Mouse (Mus musculus) left cerebral cortex, adult 9 months (tissue): ENCODE measurements around the gene Tcf25.

Experiments used
- DNase-seq, 2 experiments: peaks; one replicate each; pipeline ENCODE4 v3.0.0; 2022; ENCODE audit warnings: low spot score in 2 of 2

The Tcf25 gene

DNA sequence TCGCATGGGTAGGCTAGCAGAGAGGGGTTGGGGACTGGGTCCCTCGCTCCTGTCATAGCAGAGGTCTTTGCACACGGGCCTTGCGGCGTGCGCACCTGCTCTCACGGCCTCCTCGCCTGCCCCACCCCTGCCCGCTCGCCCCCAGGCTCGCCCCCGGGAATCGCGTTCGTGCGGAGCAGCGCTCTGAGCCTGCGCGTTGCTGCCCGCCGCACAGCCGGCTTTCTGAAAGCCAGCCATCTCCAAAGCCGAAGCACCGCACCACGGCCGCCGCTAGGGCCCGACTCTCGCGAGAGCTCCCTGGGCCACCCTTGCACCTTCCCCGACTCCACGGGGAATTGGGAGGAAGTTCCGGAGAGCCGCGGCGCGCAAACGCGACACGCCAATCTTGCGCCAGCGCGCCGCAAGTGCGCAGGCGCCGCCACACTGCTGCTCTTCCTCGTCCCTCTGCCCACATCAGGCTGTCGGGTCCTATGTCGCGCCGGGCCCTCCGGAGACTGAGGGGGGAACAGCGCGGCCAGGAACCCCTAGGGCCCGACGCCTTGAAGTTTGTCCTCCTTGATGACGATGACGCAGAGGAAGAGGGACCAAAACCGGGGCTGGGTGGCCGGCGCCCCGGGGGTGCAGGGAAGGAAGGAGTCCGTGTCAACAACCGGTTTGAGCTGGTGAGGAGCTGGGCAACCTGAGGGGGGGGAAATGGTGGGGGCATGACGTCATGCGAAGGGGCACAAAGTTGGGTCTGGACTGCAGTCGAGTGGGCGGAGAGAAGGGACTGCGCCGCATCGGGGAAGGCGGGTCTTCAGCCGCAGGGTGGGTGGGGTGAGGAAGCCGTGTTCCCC lies at the start of gene Tcf25:
Gene Tcf25 (plus strand): TSS at position 351 of the 836 bp plus-strand sequence.
- peak; percentile 93 to 96 for DNase-seq

DNA sequence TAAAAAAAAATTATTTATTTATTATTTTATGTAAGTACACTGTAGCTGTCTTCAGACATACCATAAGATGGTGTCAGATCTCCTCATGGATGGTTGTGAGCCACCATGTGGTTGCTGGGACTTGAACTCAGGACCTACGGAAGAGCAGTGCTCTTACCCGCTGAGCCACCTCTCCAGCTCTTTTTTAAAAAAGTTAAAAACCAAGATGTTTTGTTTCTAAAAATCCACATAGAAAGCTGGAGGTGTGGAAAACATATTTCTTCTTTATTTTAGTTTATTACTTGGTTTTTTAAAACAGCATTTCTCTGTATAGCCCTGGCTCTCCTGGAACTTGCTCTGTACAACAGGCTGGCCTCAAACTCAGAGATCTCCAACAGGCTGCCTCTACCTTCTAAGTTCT lies 45.0 kb upstream of the Tcf25 start:
- no peak for DNase-seq

DNA sequence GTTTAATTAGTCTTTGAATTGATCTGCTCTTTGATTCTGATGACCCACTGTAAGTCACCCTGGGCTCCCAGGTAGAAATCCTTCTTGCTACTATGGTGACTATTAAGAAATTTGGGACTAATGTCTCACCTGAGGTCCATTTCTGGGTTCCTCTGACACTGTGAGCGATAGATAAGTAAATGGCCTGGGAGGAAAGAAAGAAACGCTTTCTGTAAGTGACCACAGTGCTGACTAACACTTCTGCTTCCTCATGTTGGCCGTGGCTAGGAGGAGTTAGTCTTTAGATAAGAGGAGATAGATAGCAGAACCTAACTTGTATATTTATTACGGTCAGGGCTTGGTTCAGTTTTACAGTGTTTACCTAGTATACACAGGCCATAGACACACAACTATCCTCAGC lies 44.2 kb upstream of the Tcf25 start:
- DNase-seq, result no peak

DNA sequence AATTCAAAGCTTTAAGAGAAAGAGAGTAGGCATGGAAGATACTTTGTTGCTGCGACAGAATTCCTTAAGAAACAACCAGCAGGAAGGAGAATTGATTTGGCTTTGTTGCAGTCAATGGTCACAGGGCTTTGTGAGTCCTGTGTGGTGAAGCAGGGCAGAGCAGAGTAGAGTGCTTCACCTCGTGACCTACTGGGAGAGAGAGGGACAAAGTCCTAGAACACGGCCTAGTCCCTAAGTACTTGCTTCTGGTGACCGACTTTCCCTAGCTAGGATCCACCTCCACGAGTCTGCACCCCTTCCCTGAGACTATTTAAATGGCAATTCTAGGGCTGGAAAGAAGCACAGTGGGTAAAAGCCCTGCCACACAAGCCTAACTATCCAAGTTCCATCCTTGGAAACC lies 43.6 kb upstream of the Tcf25 start:
- no peak for DNase-seq

DNA sequence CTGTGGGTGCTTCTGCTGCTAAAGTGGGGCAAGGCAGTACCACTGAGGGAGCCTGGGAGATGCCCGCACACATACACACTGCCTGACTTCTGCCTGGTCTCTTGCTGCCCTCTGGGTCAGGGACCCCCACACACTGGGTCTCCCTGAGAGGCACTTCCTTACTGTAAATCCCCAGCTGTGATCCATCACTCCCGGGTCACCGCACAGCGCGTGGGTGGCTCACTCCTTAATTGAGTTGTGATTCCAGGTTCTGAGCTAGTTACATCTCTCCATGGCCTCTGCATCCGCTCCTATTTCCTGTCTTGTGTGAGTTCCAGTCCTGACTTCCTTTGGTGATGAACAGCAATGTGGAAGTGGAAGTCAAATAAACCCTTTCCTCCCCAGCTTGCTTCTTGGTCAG lies 42.9 kb upstream of the Tcf25 start:
- DNase-seq, result no peak

DNA sequence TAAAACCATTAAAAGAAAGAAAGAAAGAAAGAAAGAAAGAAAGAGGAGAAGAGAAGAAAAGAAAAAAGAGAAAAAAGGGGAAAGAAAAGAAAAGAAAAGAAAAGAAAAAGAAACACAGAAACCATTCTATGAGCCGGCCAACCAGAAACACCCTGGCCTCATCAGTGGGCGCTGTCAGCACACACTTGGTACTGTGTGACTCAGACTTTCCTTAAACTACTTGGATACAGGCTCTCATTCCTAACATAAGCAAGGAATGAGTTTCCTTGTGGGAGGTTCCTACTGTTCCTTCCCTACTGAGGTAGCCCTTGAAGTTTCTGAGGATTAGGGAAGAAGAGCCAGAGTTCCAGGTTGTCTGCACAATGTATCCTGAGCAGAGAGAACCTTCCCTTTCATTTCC lies 42.3 kb upstream of the Tcf25 start:
- DNase-seq, result no peak

DNA sequence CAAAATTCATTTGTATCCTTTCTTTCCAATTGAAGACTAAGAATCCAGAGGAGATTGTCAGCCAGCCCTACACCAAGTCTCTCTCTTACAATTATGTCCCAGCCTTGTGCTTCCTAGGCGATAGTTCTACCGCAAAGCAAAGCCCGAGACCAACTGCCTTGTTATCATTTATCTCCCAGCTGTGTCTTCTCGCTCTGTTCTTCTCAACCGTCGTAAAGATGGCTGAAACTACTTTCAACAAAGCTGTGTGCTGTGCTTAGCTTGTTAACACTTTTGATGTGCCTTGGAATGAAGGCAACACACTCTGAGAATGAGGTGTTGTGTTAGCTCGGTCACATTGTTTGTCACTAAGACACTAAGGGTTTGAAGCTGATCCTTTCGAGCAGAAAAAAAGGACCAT lies 41.7 kb upstream of the Tcf25 start:
- no peak for DNase-seq

DNA sequence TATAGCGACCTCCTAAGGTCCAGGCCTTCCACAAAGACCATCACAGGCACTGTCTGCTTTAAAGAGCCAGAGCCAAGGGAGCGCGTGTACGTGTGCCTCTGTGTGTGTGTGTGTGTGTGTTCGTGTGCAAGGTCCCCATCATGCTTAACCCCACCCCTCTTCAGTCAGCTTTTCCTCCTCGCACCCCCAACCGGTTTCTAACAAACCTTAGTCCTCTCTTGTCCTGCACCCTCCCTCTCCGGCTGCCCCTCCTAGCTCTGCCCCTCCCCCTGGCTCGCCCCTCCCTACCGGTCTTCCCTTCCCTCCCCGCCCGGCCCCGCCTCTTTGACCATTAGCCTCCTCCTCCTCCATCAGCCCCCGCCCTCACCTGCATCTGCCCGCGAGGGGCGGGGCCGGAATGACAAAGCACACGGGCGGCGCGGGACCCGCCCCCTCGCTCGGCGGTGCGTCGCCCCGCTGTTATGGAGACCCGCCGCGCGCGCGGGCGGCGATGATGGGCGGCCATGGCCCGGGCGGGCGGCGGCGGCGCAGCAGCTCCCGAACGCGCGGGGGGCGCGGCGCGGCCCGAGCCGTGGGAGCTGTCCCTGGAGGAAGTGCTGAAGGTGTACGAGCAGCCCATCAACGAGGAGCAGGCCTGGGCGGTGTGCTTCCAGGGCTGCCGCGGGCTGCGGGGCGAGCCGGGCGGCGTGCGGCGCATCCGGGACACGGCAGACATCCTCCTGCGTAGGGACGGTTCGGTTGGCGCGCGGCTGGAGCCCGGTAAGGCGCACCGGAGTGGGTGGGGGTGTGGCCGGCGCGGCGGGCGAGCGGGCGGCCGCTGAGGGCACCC lies 41.1 kb upstream of the Tcf25 start, which contains the start of gene Spire2:
Gene Spire2 (plus strand): TSS at position 452 of the 829 bp plus-strand sequence.
- DNase-seq, result peak in 1 of 2 experiments; percentile 49

DNA sequence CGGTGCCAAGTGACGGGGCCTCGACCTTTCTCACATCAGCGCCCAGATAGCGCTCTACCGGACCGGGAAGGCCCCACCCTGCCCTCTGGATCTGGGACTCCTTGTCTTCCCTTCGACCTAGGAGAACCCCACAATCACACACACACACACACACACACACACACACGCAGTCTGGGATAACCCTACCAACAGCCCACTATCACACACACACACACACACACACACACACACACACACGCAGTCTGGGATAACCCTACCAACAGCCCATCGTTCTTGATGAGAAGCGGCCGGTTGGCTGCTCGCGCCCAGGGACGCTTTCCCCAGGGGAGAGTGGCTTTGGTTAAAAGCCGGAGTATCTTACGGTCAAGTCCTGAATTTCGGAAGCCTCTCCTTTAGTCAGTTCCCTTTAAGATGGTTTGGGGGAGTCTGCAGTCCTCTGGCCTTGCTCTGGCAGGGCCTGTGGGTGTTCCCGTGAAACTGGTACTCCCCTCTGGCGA lies 40.4 kb upstream of the Tcf25 start:
- no peak for DNase-seq

DNA sequence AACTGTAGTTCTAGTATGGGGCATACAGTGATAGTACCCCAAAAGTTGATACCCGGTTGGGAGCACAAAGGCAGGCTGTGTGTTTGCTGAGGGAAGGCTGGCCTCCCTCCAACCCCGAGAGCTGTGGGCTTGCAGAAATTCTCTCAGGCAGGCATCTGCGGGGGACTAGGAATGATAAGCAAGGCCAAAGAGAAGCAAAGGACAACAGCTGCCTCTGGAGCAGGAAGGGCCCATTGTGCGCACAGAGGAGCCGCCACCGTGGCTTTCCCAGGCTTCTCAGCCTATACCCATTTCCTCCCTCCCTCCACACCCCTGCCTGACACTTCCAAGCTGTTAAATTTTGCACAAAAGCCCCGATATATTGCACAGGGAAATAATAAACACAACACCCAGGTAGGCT lies 39.7 kb upstream of the Tcf25 start:
- no peak for DNase-seq

DNA sequence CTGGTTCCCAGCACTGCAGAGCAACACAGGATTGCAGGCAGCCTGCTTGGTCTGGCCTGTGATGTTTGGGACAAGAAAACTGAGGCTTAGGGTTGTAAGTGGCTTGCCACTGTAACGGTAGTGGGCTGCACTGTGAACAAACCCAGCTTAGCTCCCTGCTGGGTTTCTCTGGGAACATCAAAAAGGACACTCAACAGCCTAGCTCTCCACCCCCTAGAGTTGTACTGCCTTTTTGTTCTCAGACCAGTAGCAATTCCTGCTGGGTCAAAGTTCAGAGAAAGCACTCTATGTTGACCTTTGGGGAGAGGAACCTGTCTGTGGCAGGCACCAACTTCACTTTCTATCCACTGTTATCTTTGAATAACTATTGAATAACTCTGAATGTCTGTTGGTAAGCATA lies 39.1 kb upstream of the Tcf25 start:
- no peak for DNase-seq

DNA sequence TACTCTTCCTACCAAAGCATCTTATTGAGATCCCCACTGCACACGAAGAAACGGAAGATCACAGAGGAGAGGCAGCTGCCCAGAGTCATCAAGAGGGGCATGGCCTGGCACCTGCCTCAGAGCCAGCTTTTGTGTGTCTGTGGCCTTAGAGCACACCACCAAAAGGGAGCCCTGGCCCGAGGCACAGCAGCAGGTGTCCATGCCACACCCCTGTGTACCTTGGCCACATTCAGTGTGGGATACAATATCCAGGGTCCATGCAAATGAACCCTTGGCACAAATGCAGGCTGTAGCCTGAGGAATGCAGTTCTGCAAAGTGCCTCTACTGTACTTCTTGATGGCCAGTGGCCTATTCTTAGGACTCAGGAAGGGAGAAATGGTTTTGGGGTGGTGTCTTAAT lies 36.1 kb upstream of the Tcf25 start:
- no peak for DNase-seq

DNA sequence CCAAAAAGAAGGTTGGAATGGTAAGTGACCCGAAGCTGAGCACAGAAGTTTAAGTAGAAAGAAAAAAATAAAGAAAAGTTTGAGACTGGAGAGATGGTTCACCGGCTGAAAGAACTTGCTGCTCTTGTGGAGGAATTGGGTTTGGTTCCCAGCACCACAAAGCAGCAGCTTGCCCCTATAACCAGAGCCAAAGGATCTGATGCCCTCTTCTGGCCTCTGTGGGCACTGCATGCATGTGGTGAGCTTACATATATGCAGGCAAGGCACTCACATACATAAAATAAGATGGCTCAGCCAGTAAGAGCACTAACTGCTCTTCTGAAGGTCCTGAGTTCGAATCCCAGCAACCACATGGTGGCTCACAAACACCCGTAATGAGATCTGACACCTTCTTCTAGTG lies 33.5 kb upstream of the Tcf25 start:
- no peak for DNase-seq

DNA sequence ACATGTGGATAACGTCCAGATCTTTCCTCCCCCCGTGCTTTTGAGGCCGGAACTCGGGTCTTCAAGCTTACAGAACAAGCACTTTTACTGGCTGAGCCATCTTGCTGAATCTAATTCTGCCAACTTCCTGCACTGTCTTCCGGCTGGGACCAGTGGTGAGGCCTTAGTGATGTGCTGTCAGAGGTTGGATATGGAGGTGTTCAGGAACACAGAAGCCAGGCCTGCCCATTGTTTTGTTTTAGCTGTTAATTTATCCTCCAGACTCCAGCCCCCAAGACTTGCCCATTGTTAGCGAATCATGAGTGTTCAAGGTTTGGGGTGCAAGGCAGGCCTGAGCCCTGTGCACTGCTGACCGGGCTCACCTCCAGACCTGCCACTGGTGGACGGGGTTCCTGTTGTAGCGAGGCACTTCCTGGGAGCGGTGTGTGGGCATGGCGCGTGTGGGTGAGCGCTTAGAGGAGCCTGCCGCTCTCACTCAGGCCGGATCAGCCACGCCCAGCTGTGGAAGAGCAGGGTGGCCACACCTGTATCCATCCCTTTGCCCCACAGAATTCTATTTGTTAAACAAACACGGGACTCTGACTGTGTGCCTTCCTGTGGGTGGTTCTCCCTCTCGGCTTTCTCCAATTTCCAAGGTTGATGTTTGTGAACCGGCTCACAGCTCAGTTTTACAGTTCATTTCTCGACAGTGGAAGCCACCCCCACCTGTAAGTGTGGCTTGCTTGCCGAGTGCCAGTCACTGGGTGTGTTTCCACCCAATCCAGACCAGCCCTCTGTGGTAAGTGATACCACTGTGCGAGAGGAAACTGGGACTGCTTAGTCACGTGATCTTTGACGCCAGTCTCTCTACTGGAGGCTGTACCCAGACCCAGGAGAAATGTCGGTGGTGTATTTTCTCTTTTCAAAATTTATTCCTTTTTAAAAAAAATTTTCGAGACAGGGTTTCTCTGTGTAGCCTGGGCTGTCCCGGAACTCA lies 32.2 kb upstream of the Tcf25 start:
- DNase-seq, result no peak

DNA sequence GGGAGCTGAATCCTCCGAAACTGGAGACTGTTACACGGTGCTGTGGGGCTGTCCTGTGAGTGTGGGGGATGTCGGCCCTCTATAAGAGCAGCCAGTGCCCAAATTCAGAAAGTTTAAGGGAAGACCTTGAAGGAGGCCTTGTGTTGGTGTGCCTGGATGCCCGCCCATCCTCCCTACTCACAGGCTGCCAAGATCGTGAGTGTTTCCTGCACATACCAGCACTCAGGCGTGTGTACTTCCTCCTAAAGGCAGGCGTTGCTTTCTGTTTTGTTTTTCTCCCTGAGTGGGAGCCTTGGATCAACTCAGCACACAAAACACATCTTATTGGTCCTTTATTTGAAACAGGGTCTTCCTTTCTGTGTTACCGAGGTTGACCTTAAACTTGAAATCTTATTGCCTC lies 31.3 kb upstream of the Tcf25 start:
- no peak for DNase-seq

DNA sequence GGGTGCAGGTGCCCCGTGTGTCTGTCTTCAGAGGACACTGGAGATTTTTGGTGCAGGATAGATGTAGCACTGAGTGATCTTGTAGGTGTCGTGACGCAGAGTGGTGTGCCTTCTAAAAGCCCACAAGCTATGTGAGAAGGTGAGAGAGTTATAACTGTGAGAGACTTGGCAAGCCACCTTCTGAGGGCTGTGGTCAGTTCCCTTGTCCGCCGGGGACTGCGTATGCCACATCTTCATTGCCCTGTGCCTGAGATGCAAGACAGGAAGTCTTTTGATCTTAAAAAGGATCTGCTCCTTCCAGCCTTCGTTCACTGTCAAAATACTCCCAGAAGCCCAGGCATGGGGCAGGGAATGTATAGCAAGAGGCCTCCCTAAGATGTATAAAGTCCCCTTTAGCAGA lies 30.6 kb upstream of the Tcf25 start:
- DNase-seq, result no peak

DNA sequence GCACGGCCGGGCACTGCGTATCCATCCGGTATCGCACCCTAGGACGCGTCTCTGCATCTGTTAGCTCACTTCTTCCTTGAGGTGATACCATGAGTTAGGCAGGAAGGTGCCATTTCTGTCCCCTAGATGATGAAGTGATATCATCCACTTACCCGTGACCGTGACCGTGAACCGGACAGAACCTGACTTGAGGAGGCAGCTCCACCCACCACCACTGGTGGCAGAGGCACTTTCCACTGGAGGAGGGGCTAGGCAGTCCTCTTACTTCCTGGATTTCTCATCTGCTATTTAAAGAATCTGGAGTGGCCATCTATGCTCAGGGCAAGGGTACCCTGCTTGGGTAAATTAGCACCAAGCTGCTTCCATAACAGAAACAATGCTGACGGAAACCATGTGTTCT lies 30.1 kb upstream of the Tcf25 start:
- no peak for DNase-seq

DNA sequence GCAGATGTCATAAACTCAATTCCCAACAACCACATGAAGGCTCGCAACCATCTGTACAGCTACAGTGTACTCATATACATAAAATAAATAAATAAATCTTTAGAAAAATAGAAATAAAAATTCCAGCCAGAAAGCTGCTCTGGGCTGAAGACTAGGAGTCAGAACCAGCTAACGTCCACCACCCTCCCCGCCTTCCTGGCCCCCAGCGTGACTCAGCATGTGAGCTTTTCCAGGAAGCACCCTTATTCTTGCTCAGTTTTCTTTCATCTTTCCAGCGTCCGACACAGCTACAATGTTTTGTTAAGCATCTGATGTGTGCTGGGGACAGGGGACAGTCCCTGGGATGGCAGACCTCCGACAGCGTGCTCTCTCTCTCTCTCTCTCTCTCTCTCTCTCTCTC lies 28.4 kb upstream of the Tcf25 start:
- DNase-seq, result no peak

DNA sequence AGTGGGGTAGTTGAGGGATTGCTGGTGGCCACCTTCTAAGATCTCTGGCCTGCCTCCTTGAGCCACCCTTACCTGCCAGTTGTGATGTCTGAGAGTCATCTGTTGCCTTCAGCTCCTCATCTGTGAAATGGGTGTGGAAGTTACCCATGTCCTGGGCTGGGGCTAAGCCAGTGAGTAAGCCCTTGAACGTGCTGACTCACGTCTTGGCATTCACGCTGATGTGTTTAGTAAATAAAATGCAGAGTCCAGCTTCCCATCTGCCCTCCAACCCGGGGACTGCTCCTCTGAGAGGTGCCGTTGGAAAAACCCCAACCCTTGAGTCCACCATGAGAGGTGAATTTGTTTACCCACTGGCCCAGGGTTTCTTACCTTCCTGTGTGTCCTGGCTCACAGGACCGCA lies 27.7 kb upstream of the Tcf25 start:
- DNase-seq, result no peak

DNA sequence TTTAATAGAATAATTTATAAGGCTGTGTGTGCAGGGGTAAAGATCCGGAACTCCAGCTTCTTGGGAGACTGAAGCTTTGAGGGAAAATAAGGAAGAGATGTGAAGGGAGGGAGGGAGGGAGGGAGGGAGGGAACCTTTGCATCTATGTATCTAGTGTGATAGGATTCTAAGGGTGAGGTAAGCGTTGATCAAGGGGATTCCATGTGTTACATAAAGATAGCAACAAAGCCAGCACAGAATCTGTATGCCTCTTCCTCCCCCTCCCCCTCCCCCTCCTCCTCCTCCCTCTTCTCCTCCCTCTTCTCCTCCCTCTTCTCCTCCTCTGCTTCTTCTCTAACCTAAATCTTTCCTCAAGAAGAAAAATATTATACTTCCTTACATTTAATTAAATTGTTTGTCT lies 26.3 kb upstream of the Tcf25 start:
- DNase-seq, result no peak

DNA sequence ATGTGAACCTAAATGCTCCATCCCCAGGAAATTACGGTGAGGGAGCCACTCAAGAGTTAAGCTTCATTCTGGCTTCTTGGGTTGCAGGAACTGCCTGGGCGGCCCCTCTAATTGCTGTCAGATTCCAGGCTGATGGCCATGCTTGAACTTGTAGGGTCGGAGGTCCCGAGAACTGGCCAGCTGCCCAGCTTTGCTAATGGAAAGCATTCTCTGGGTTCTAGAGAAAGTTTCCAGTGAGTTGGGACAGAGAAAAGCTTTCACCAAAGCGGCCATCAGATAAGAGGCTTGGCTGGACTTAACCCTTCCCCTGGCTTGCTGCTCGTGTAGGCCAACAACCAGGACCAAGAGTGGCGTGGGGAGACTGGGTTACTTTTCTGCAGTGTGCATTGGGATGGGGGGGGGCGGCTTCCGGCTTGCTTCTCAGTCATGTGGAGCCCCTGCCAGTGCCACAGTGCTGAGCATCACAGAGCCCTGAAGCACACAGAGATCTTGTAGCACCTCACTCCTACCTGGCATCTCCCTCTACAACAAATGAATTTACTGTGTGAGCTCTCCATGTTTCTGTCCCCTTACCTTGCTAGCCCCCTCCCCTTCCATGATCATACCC lies 25.2 kb upstream of the Tcf25 start:
- no peak for DNase-seq
